Mouse (Mus musculus) stomach, embryonic 15.5 days (tissue): ENCODE data around the gene 4921507P07Rik. TPM values are rescaled to one million over a fixed set of nuclear protein-coding genes. Genes with fewer than 3 reads are reported as not detected.

Experiments used
- ATAC-seq: fragments of 200-750 bp; cut with Nextera tagmentation; 2 replicates; pipeline ENCODE4 v1.8.0; 2017; ENCODE audit warnings: low read depth, moderate number of reproducible peaks, moderate TSS enrichment; ENCODE audit not compliant: insufficient read depth, low FRiP score
- H3K27ac ChIP-seq: fragments of 300-500 bp; sonication (generic); 2 replicates; pipeline ENCODE4 v1.5.1; 2015; ENCODE audit warnings: mild to moderate bottlenecking, inconsistent platforms
- H3K27me3 ChIP-seq: fragments of 300-500 bp; sonication (generic); replicated peaks from 2 replicates; pipeline ENCODE4 v1.6.1; 2015; ENCODE audit warnings: inconsistent platforms
- H3K36me3 ChIP-seq: fragments of 300-500 bp; sonication (generic); 2 replicates; pipeline ENCODE4 v1.6.1; 2015; ENCODE audit warnings: inconsistent platforms
- H3K4me1 ChIP-seq: fragments of 300-500 bp; sonication (generic); 2 replicates; pipeline ENCODE4 v1.6.1; 2015; ENCODE audit warnings: inconsistent platforms
- H3K4me2 ChIP-seq: fragments of 300-500 bp; sonication (generic); 2 replicates; pipeline ENCODE4 v1.6.1; 2015; ENCODE audit warnings: mild to moderate bottlenecking, inconsistent platforms
- H3K4me3 ChIP-seq: fragments of 300-500 bp; sonication (generic); replicated peaks from 2 replicates; pipeline ENCODE4 v1.5.1; 2015; ENCODE audit warnings: inconsistent platforms
- H3K9ac ChIP-seq: fragments of 300-500 bp; sonication (generic); 2 replicates; pipeline ENCODE4 v1.6.1; 2015; ENCODE audit warnings: inconsistent platforms
- H3K9me3 ChIP-seq: fragments of 300-500 bp; sonication (generic); 2 replicates; pipeline ENCODE4 v1.6.1; 2016; ENCODE audit warnings: inconsistent platforms
- WGBS: fragments of 180-500 bp; shearing (Covaris S2); methylation state at CpG from one replicate; pipeline ENCODE4 v1.1.7; 2015; 5-methylcytosine and 5-hydroxymethylcytosine counted together
- microRNA-seq: library from miRNA; unstranded; fragments of <30 nt; microRNA quantifications from one replicate; pipeline ENCODE4, GENCODE M21; 2016
- polyA plus RNA-seq: library from polyadenylated mRNA; unstranded; fragments of >200 nt; fragmentation: Nextera tagmentation; extraction: Ambion mirVana; gene quantifications from 2 replicates; pipeline ENCODE4 v1.2.1, GENCODE M21; 2015

Gene 4921507P07Rik
- polyA plus RNA-seq, 1 experiment from 2014 or later: 0.81 TPM

GRCm38 (mm10) chr6:50526597-50527024 is 69.8 kb downstream of the 4921507P07Rik start:
- Histone ChIP-seq H3K36me3 (no peaks in the 10 kb centered on the region), H3K27me3 (no peaks in the 10 kb centered on the region), H3K9me3 (no peaks in the 10 kb centered on the region), H3K27ac (no peak overlapping the region), H3K4me3 (no peak overlapping the region), H3K9ac (no peak overlapping the region), H3K4me2 (no peak overlapping the region), H3K4me1 (0 out of 2 replicates have a peak, but pooled peaks cover 3% of the 10 kb centered on the region)
- ATAC-seq: no peak; the same call in 1 of the 2 replicates
- WGBS: 30% methylated on average over 7 of the region's 7 CpGs

GRCm38 (mm10) chr6:50525846-50526245 is 70.6 kb downstream of the 4921507P07Rik start:
- Histone ChIP-seq H3K4me2 (no peak overlapping the region), H3K4me1 (0 out of 2 replicates have a peak, but pooled peaks cover 3% of the 10 kb centered on the region), H3K9me3 (no peaks in the 10 kb centered on the region), H3K27me3 (no peaks in the 10 kb centered on the region), H3K4me3 (no peak overlapping the region), H3K27ac (no peak overlapping the region), H3K9ac (no peak overlapping the region), H3K36me3 (no peaks in the 10 kb centered on the region)
- WGBS: 90% methylated on average over 8 of the region's 8 CpGs
- no peak for ATAC-seq

GRCm38 (mm10) chr6:50524261-50524896 is 72.1 kb downstream of the 4921507P07Rik start:
- Histone ChIP-seq H3K9me3 (no peaks in the 10 kb centered on the region), H3K27ac (no peak overlapping the region), H3K36me3 (no peaks in the 10 kb centered on the region), H3K9ac (no peak overlapping the region), H3K4me1 (0 out of 2 replicates have a peak, but pooled peaks cover 3% of the 10 kb centered on the region), H3K4me2 (no peak overlapping the region), H3K4me3 (no peak overlapping the region), H3K27me3 (no peaks in the 10 kb centered on the region)
- 75% methylated on average over 10 of the region's 10 CpGs for WGBS
- no peak for ATAC-seq

Small RNA genes within 50 kb of the gene (microRNA-seq; reads per million reads assigned to microRNA genes)
- gene Mir6371: not detected

Other genes starting within 250 kb of the 4921507P07Rik start
- 12.0 and 12.4 TPM in 2 replicates for gene Osbpl3, start 140.4 kb downstream of the 4921507P07Rik start, polyA plus RNA-seq
- 69.0 and 73.3 TPM in 2 replicates for gene Cycs, start 30.1 kb downstream of the 4921507P07Rik start, polyA plus RNA-seq
- gene Npvf, start 57.8 kb upstream of the 4921507P07Rik start, polyA plus RNA-seq: not detected in 2 replicates